Mouse (Mus musculus): ENCODE measurements around the gene Gm28551. TPM values are rescaled to one million over a fixed set of nuclear protein-coding genes. Genes with fewer than 3 reads are reported as not detected.
A peak's percentile ranks its signal among the peaks of the same experiment; 100 is the strongest.
"Not testable (repeated sequence)": the region's sequence is repeated elsewhere in the genome, so short reads cannot be mapped to it uniquely, and the experiment has no call there.

Gene Gm28551
- total RNA-seq (2021) = under 1 TPM; 0.22 to 0.23 TPM
- long read RNA-seq, experiment 1 = 0 reads
- long read RNA-seq, experiment 2 = 0 reads

- Histone ChIP-seq H3K27ac (peak within 1 kb of the TSS; percentile 93), H3K4me3 (peak within 1 kb of the TSS; percentile 88)
- peak; percentile 97 to 98 for DNase-seq (ENCODE audit: low spot score in 2 of 2)
- peak; percentile 81 for TF ChIP-seq CTCF (conservative IDR thresholded peaks at IDR 0.05)
These were observed at the start of gene Gm28551, which contains the start of the genes Asdurf and Asnsd1 for GRCm38 (mm10) chr1:53352327-53353261. Gene Gm28551, minus strand, starts transcription at chr1:53352667. Gene Asdurf, minus strand, starts transcription at chr1:53352619. Gene Asnsd1, minus strand, starts transcription at chr1:53352752.

- not testable (repeated sequence) for H3K4me3 ChIP-seq, H3K27ac ChIP-seq
- DNase-seq (ENCODE audit: low spot score in 2 of 2) = peak in 1 of 2 experiments; percentile 7
These were observed 41.7 kb upstream of the Gm28551 start for GRCm38 (mm10) chr1:53393936-53394760.

- DNase-seq (ENCODE audit: low spot score in 2 of 2) = no peak
- Histone ChIP-seq H3K4me3 (no peak overlapping the region), H3K27ac (no peak overlapping the region)
- TF ChIP-seq CTCF (conservative IDR thresholded peaks at IDR 0.05) = no peak
These were observed 36.3 kb upstream of the Gm28551 start for GRCm38 (mm10) chr1:53388762-53389161.

GRCm38 (mm10) chr1:53384085-53384688 lies 31.7 kb upstream of the Gm28551 start:
- DNase-seq (ENCODE audit: low spot score in 2 of 2) = no peak
- H3K4me3 ChIP-seq = no peak overlapping the region
- no peak overlapping the region for H3K27ac ChIP-seq
- TF ChIP-seq CTCF (conservative IDR thresholded peaks at IDR 0.05) = no peak

- H3K27ac ChIP-seq = no peak overlapping the region
- no peak for DNase-seq (ENCODE audit: low spot score in 2 of 2)
- no peak for TF ChIP-seq CTCF (conservative IDR thresholded peaks at IDR 0.05)
- H3K4me3 ChIP-seq = no peak overlapping the region
These were observed 25.3 kb upstream of the Gm28551 start for GRCm38 (mm10) chr1:53377731-53378130.

- H3K27ac ChIP-seq; H3K4me3 ChIP-seq; DNase-seq (ENCODE audit: low spot score in 2 of 2): not testable (repeated sequence)
These were observed 23.5 kb upstream of the Gm28551 start for GRCm38 (mm10) chr1:53375965-53376364.

GRCm38 (mm10) chr1:53358988-53359387 lies 6.5 kb upstream of the Gm28551 start:
- no peak overlapping the region for H3K4me3 ChIP-seq
- no peak overlapping the region for H3K27ac ChIP-seq
- no peak for TF ChIP-seq CTCF (conservative IDR thresholded peaks at IDR 0.05)
- DNase-seq (ENCODE audit: low spot score in 2 of 2) = no peak

- DNase-seq (ENCODE audit: low spot score in 2 of 2) = no peak
- H3K4me3 ChIP-seq = no peak overlapping the region
- TF ChIP-seq CTCF (conservative IDR thresholded peaks at IDR 0.05) = no peak
- H3K27ac ChIP-seq = no peak overlapping the region
These were observed 11.4 kb downstream of the Gm28551 start for GRCm38 (mm10) chr1:53341071-53341470.

- DNase-seq (ENCODE audit: low spot score in 2 of 2); H3K27ac ChIP-seq; H3K4me3 ChIP-seq: not testable (repeated sequence)
These were observed 15.1 kb downstream of the Gm28551 start for GRCm38 (mm10) chr1:53337403-53337802.

- Histone ChIP-seq H3K27ac (no peak overlapping the region), H3K4me3 (no peak overlapping the region)
- DNase-seq (ENCODE audit: low spot score in 2 of 2) = no peak
- TF ChIP-seq CTCF (conservative IDR thresholded peaks at IDR 0.05) = no peak
These were observed 17.0 kb downstream of the Gm28551 start for GRCm38 (mm10) chr1:53335465-53335864.

- DNase-seq (ENCODE audit: low spot score in 2 of 2); H3K4me3 ChIP-seq; H3K27ac ChIP-seq: not testable (repeated sequence)
These were observed 18.9 kb downstream of the Gm28551 start for GRCm38 (mm10) chr1:53333527-53333926.

GRCm38 (mm10) chr1:53324827-53325494 lies 27.5 kb downstream of the Gm28551 start:
- TF ChIP-seq CTCF (conservative IDR thresholded peaks at IDR 0.05) = no peak
- no peak overlapping the region for H3K4me3 ChIP-seq
- DNase-seq (ENCODE audit: low spot score in 2 of 2) = no peak

More at GRCm38 (mm10) chr1:53324827-53325494, 27.5 kb downstream of the Gm28551 start:
- no peak overlapping the region for H3K27ac ChIP-seq
